Mouse (Mus musculus) small intestine, adult 2 months (tissue): ENCODE measurements around the gene 2210017I01Rik.

Experiments used
- CTCF ChIP-seq: fragments of 200-500 bp; IDR thresholded peaks from 2 replicates; pipeline ENCODE4 v1.5.1; 2012; ENCODE audit warnings: low read depth, mild to moderate bottlenecking, control low read depth, inconsistent platforms, low read length, moderate library complexity, mixed read lengths; ENCODE audit not compliant: insufficient replicate concordance, insufficient read length; ENCODE audit errors: extremely low read depth
- POLR2A ChIP-seq: fragments of 200-500 bp; IDR thresholded peaks from 2 replicates; pipeline ENCODE4 v1.6.1; 2012; ENCODE audit warnings: low read depth, mild to moderate bottlenecking, control low read depth, inconsistent platforms, low read length, moderate library complexity

DNA sequence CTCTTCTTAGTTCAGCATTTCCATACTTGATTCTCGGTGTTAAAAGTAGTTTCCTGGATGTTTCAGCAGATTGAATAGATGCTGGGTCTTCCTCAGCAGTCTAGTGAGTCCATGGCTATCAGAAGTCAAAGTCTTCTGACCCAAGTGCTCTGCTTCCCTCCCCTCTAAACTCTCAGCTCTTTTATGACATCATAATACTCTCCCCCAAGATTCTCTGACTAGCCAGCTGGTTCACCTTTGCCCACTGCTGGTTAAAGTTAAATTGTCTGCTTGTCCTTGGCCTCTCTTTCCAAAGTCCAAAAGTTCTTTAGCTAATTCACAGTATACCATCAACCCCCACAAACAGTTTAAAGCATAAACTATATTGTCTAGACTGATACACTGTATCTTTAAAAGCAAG is 18.4 kb downstream of the 2210017I01Rik start, which contains the start of gene Smcp:
- no peak for TF ChIP-seq CTCF
- no peak for TF ChIP-seq POLR2A
